Mouse (Mus musculus) midbrain, embryonic 16.5 days (tissue): ENCODE measurements around the gene B3galt5. TPM values are rescaled to one million over a fixed set of nuclear protein-coding genes. Genes with fewer than 3 reads are reported as not detected.

Experiments
- ATAC-seq: fragments of 200-750 bp; cut with Nextera tagmentation; 2 replicates; pipeline ENCODE4 v1.8.0; 2017; ENCODE audit warnings: moderate TSS enrichment
- H3K27ac ChIP-seq: fragments of 300-500 bp; sonication (generic); 2 replicates; pipeline ENCODE4 v1.5.1; 2014; ENCODE audit warnings: mild to moderate bottlenecking, low read length, mixed read lengths
- H3K27me3 ChIP-seq: fragments of 300-500 bp; sonication (generic); 2 replicates; pipeline ENCODE4 v1.6.1; 2014; ENCODE audit warnings: low read depth, low read length, mixed read lengths; ENCODE audit not compliant: control insufficient read depth, insufficient read depth
- H3K36me3 ChIP-seq: fragments of 300-500 bp; sonication (generic); 2 replicates; pipeline ENCODE4 v1.6.1; 2014; ENCODE audit warnings: mild to moderate bottlenecking, low read length, moderate library complexity, mixed read lengths; ENCODE audit not compliant: control insufficient read depth, insufficient read depth
- H3K4me1 ChIP-seq: fragments of 300-500 bp; sonication (generic); 2 replicates; pipeline ENCODE4 v1.6.1; 2014; ENCODE audit warnings: mild to moderate bottlenecking, low read length, mixed read lengths; ENCODE audit not compliant: control insufficient read depth, insufficient read depth
- H3K4me2 ChIP-seq: fragments of 300-500 bp; sonication (generic); 2 replicates; pipeline ENCODE4 v1.6.1; 2014; ENCODE audit warnings: mild to moderate bottlenecking, low read length, mixed read lengths
- H3K4me3 ChIP-seq: fragments of 300-500 bp; sonication (generic); 2 replicates; pipeline ENCODE4 v1.5.1; 2014; ENCODE audit warnings: low read depth, mild to moderate bottlenecking, low read length, moderate library complexity, mixed read lengths
- H3K9ac ChIP-seq: fragments of 300-500 bp; sonication (generic); 2 replicates; pipeline ENCODE4 v1.6.1; 2014; ENCODE audit warnings: low read depth, low read length, mixed read lengths
- H3K9me3 ChIP-seq: fragments of 300-500 bp; sonication (generic); replicated peaks from 2 replicates; pipeline ENCODE4 v1.6.1; 2014; ENCODE audit warnings: mild to moderate bottlenecking, low read length, mixed read lengths; ENCODE audit not compliant: control insufficient read depth, poor library complexity, severe bottlenecking
- WGBS: fragments of 180-500 bp; shearing (Covaris S2); extraction: QIAGEN DNeasy Blood & Tissue Kit; methylation state at CpG from one replicate; pipeline ENCODE4 v1.1.7; 2014; 5-methylcytosine and 5-hydroxymethylcytosine counted together
- polyA plus RNA-seq: library from polyadenylated mRNA; unstranded; fragments of >200 nt; fragmentation: Nextera tagmentation; extraction: Ambion mirVana; gene quantifications from 2 replicates; pipeline ENCODE4 v1.2.1, GENCODE M21; 2015

B3galt5 gene
- polyA plus RNA-seq, 1 experiment from 2014 or later = 4.8 TPM

GRCm38 (mm10) chr16:96213027-96213426, 22.6 kb upstream of the B3galt5 start:
- H3K27me3 ChIP-seq = no peaks in the 10 kb centered on the region
- no peaks in the 10 kb centered on the region for H3K4me1 ChIP-seq
- no peaks in the 10 kb centered on the region for H3K36me3 ChIP-seq
- no peak overlapping the region for H3K9ac ChIP-seq
- ATAC-seq = no peak
- H3K4me3 ChIP-seq = no peak overlapping the region
- no peak overlapping the region for H3K27ac ChIP-seq
- no peak overlapping the region for H3K4me2 ChIP-seq
- WGBS = 94% methylated on average over 4 of the region's 4 CpGs
- no peaks in the 10 kb centered on the region for H3K9me3 ChIP-seq

- Histone ChIP-seq H3K9me3 (no peaks in the 10 kb centered on the region), H3K9ac (no peak overlapping the region), H3K4me2 (no peak overlapping the region), H3K4me1 (no peaks in the 10 kb centered on the region), H3K36me3 (no peaks in the 10 kb centered on the region), H3K4me3 (no peak overlapping the region), H3K27me3 (no peaks in the 10 kb centered on the region), H3K27ac (no peak overlapping the region)
- WGBS = 72% methylated on average over 5 of the region's 5 CpGs
- ATAC-seq = no peak
These were observed 14.1 kb upstream of the B3galt5 start for GRCm38 (mm10) chr16:96221491-96221890.

GRCm38 (mm10) chr16:96221959-96222358, 13.6 kb upstream of the B3galt5 start:
- 91% methylated on average over 3 of the region's 3 CpGs for WGBS
- ATAC-seq = no peak
- no peak overlapping the region for H3K4me2 ChIP-seq

GRCm38 (mm10) chr16:96222452-96222851, 13.1 kb upstream of the B3galt5 start:
- H3K4me1 ChIP-seq = no peaks in the 10 kb centered on the region
- no peaks in the 10 kb centered on the region for H3K27me3 ChIP-seq
- H3K4me2 ChIP-seq = no peak overlapping the region
- no peak overlapping the region for H3K27ac ChIP-seq
- 89% methylated on average over 1 of the region's 1 CpGs for WGBS
- no peak overlapping the region for H3K9ac ChIP-seq
- no peaks in the 10 kb centered on the region for H3K36me3 ChIP-seq
- no peak for ATAC-seq
- H3K9me3 ChIP-seq = no peaks in the 10 kb centered on the region
- H3K4me3 ChIP-seq = no peak overlapping the region

More at GRCm38 (mm10) chr16:96221959-96222358, 13.6 kb upstream of the B3galt5 start:
- no peaks in the 10 kb centered on the region for H3K27me3 ChIP-seq
- no peak overlapping the region for H3K4me3 ChIP-seq
- no peaks in the 10 kb centered on the region for H3K36me3 ChIP-seq
- H3K27ac ChIP-seq = no peak overlapping the region
- H3K9ac ChIP-seq = no peak overlapping the region
- no peaks in the 10 kb centered on the region for H3K4me1 ChIP-seq
- no peaks in the 10 kb centered on the region for H3K9me3 ChIP-seq

- no peak for ATAC-seq
- no peak overlapping the region for H3K4me3 ChIP-seq
- H3K9ac ChIP-seq = no peak overlapping the region
- no peaks in the 10 kb centered on the region for H3K36me3 ChIP-seq
- H3K27me3 ChIP-seq = no peaks in the 10 kb centered on the region
- no peak overlapping the region for H3K4me2 ChIP-seq
- H3K4me1 ChIP-seq = peaks cover 4% of the 10 kb centered on the region
- WGBS = 84% methylated on average over 13 of the region's 13 CpGs
- no peak overlapping the region for H3K27ac ChIP-seq
- H3K9me3 ChIP-seq = no peaks in the 10 kb centered on the region
These were observed 7.2 kb upstream of the B3galt5 start for GRCm38 (mm10) chr16:96228438-96228837.

GRCm38 (mm10) chr16:96229044-96229555, 6.5 kb upstream of the B3galt5 start:
- no peak overlapping the region for H3K4me2 ChIP-seq
- H3K27me3 ChIP-seq = no peaks in the 10 kb centered on the region
- no peaks in the 10 kb centered on the region for H3K9me3 ChIP-seq
- no peak overlapping the region for H3K9ac ChIP-seq
- WGBS = 43% methylated on average over 8 of the region's 8 CpGs
- ATAC-seq = no peak
- H3K36me3 ChIP-seq = no peaks in the 10 kb centered on the region
- H3K27ac ChIP-seq = 0 out of 2 replicates have a peak overlapping the region, but pooled peaks have one; percentile 22
- peaks cover 4% of the 10 kb centered on the region for H3K4me1 ChIP-seq
- no peak overlapping the region for H3K4me3 ChIP-seq

GRCm38 (mm10) chr16:96230411-96230810, 5.2 kb upstream of the B3galt5 start:
- Histone ChIP-seq H3K36me3 (no peaks in the 10 kb centered on the region), H3K9me3 (no peaks in the 10 kb centered on the region), H3K27ac (no peak overlapping the region), H3K4me1 (peaks cover 11% of the 10 kb centered on the region), H3K4me2 (no peak overlapping the region), H3K27me3 (no peaks in the 10 kb centered on the region), H3K4me3 (no peak overlapping the region), H3K9ac (no peak overlapping the region)
- 32% methylated on average over 11 of the region's 11 CpGs for WGBS
- peak; percentile 67; the same call in 1 of the 2 replicates for ATAC-seq

GRCm38 (mm10) chr16:96231251-96231650, 4.3 kb upstream of the B3galt5 start:
- no peak for ATAC-seq
- Histone ChIP-seq H3K9me3 (no peaks in the 10 kb centered on the region), H3K4me1 (peaks cover 17% of the 10 kb centered on the region), H3K4me3 (no peak overlapping the region), H3K27ac (no peak overlapping the region), H3K27me3 (no peaks in the 10 kb centered on the region), H3K4me2 (no peak overlapping the region), H3K36me3 (no peaks in the 10 kb centered on the region), H3K9ac (no peak overlapping the region)
- WGBS = 95% methylated on average over 4 of the region's 4 CpGs

GRCm38 (mm10) chr16:96231974-96232373, 3.6 kb upstream of the B3galt5 start:
- H3K36me3 ChIP-seq = no peaks in the 10 kb centered on the region
- H3K4me3 ChIP-seq = no peak overlapping the region
- ATAC-seq = no peak
- 90% methylated on average over 8 of the region's 8 CpGs for WGBS
- H3K9ac ChIP-seq = no peak overlapping the region
- H3K4me2 ChIP-seq = no peak overlapping the region
- H3K27me3 ChIP-seq = no peaks in the 10 kb centered on the region
- H3K9me3 ChIP-seq = no peaks in the 10 kb centered on the region
- peaks cover 17% of the 10 kb centered on the region for H3K4me1 ChIP-seq
- H3K27ac ChIP-seq = no peak overlapping the region
